Mouse (Mus musculus): ENCODE data around the gene Hist2h2bb. TPM values are rescaled to one million over a fixed set of nuclear protein-coding genes. Genes with fewer than 3 reads are reported as not detected.
"Not testable (repeated sequence)": the region's sequence is repeated elsewhere in the genome, so short reads cannot be mapped to it uniquely, and the experiment has no call there.

Gene Hist2h2bb
- polyA plus RNA-seq, 1 experiment from 2014 or later = 34.9 TPM

GRCm38 (mm10) chr3:96290727-96291126, 21.2 kb downstream of the Hist2h2bb start:
- not testable (repeated sequence) for H3K4me1 ChIP-seq (replicated peaks); H3K9ac ChIP-seq (replicated peaks); H3K36me3 ChIP-seq; ATAC-seq (ENCODE audit: insufficient number of reproducible peaks, insufficient read depth, low FRiP score, low TSS enrichment, low read depth); H3K4me2 ChIP-seq; H3K27ac ChIP-seq; H3K9me3 ChIP-seq; H3K27me3 ChIP-seq; H3K4me3 ChIP-seq (replicated peaks)
- WGBS = 93% methylated on average over 3 of the region's 3 CpGs

- Histone ChIP-seq H3K9ac (replicated peaks) (no peak overlapping the region), H3K4me3 (replicated peaks) (no peak overlapping the region), H3K9me3 (0 out of 2 replicates have a peak, but pooled peaks cover 9% of the 10 kb centered on the region), H3K27ac (no peak overlapping the region), H3K4me1 (replicated peaks) (no peaks in the 10 kb centered on the region), H3K27me3 (no peaks in the 10 kb centered on the region), H3K36me3 (no peaks in the 10 kb centered on the region), H3K4me2 (no peak overlapping the region)
- 36% methylated on average over 6 of the region's 6 CpGs for WGBS
- ATAC-seq (ENCODE audit: insufficient number of reproducible peaks, insufficient read depth, low FRiP score, low TSS enrichment, low read depth) = no peak
Measured at GRCm38 (mm10) chr3:96292641-96293040, 23.1 kb downstream of the Hist2h2bb start.

GRCm38 (mm10) chr3:96293368-96293767, 23.8 kb downstream of the Hist2h2bb start:
- H3K36me3 ChIP-seq = no peaks in the 10 kb centered on the region
- H3K9ac ChIP-seq (replicated peaks) = no peak overlapping the region
- no peaks in the 10 kb centered on the region for H3K4me1 ChIP-seq (replicated peaks)
- H3K27ac ChIP-seq = no peak overlapping the region
- no peaks in the 10 kb centered on the region for H3K27me3 ChIP-seq
- ATAC-seq (ENCODE audit: insufficient number of reproducible peaks, insufficient read depth, low FRiP score, low TSS enrichment, low read depth) = no peak
- 54% methylated on average over 5 of the region's 5 CpGs for WGBS
- no peak overlapping the region for H3K4me2 ChIP-seq
- no peak overlapping the region for H3K4me3 ChIP-seq (replicated peaks)
- 0 out of 2 replicates have a peak, but pooled peaks cover 9% of the 10 kb centered on the region for H3K9me3 ChIP-seq

- Histone ChIP-seq H3K9ac (replicated peaks) (no peak within 1 kb of the TSS), H3K36me3 (no peaks in the 10 kb centered on the region), H3K9me3 (0 out of 2 replicates have a peak, but pooled peaks cover 9% of the 10 kb centered on the region), H3K4me1 (replicated peaks) (no peaks in the 10 kb centered on the region), H3K4me2 (no peak within 1 kb of the TSS), H3K27ac (no peak within 1 kb of the TSS), H3K27me3 (no peaks in the 10 kb centered on the region), H3K4me3 (replicated peaks) (no peak within 1 kb of the TSS)
- WGBS = 83% methylated on average over 4 of the region's 4 CpGs
- no peak for ATAC-seq (ENCODE audit: insufficient number of reproducible peaks, insufficient read depth, low FRiP score, low TSS enrichment, low read depth)
Measured at GRCm38 (mm10) chr3:96293787-96294186, 24.2 kb downstream of the Hist2h2bb start, which contains the start of gene Fcgr1. TSS of gene Fcgr1 (minus strand) at chr3:96293969.

- Histone ChIP-seq H3K4me3 (replicated peaks) (no peak overlapping the region), H3K9me3 (0 out of 2 replicates have a peak, but pooled peaks cover 9% of the 10 kb centered on the region), H3K27ac (no peak overlapping the region), H3K9ac (replicated peaks) (no peak overlapping the region), H3K36me3 (no peaks in the 10 kb centered on the region), H3K4me2 (no peak overlapping the region), H3K27me3 (peaks cover 5% of the 10 kb centered on the region; the same call in 1 of the 2 replicates), H3K4me1 (replicated peaks) (no peaks in the 10 kb centered on the region)
- WGBS = 96% methylated on average over 4 of the region's 4 CpGs
- no peak for ATAC-seq (ENCODE audit: insufficient number of reproducible peaks, insufficient read depth, low FRiP score, low TSS enrichment, low read depth)
Measured at GRCm38 (mm10) chr3:96298360-96298759, 28.8 kb downstream of the Hist2h2bb start.

GRCm38 (mm10) chr3:96299562-96299961, 30.0 kb downstream of the Hist2h2bb start:
- H3K36me3 ChIP-seq = no peaks in the 10 kb centered on the region
- 91% methylated on average over 2 of the region's 2 CpGs for WGBS
- H3K27ac ChIP-seq = no peak overlapping the region
- no peaks in the 10 kb centered on the region for H3K4me1 ChIP-seq (replicated peaks)
- H3K9ac ChIP-seq (replicated peaks) = no peak overlapping the region
- ATAC-seq (ENCODE audit: insufficient number of reproducible peaks, insufficient read depth, low FRiP score, low TSS enrichment, low read depth) = no peak
- H3K4me3 ChIP-seq (replicated peaks) = no peak overlapping the region
- H3K9me3 ChIP-seq = 0 out of 2 replicates have a peak, but pooled peaks cover 9% of the 10 kb centered on the region
- H3K4me2 ChIP-seq = no peak overlapping the region
- peaks cover 5% of the 10 kb centered on the region; the same call in 1 of the 2 replicates for H3K27me3 ChIP-seq

- no peak for ATAC-seq (ENCODE audit: insufficient number of reproducible peaks, insufficient read depth, low FRiP score, low TSS enrichment, low read depth)
- Histone ChIP-seq H3K27me3 (peaks cover 5% of the 10 kb centered on the region; the same call in 1 of the 2 replicates), H3K4me3 (replicated peaks) (peak overlapping the region; percentile 14; the same call in 1 of the 2 replicates), H3K4me1 (replicated peaks) (no peaks in the 10 kb centered on the region), H3K36me3 (no peaks in the 10 kb centered on the region), H3K9ac (replicated peaks) (no peak overlapping the region; the same call in 1 of the 2 replicates), H3K27ac (no peak overlapping the region), H3K9me3 (0 out of 2 replicates have a peak, but pooled peaks cover 2% of the 10 kb centered on the region), H3K4me2 (peak overlapping the region; percentile 33)
- WGBS = 76% methylated on average over 26 of the region's 26 CpGs
Measured at GRCm38 (mm10) chr3:96300706-96301529, 31.4 kb downstream of the Hist2h2bb start.

GRCm38 (mm10) chr3:96302076-96302475, 32.5 kb downstream of the Hist2h2bb start:
- Histone ChIP-seq H3K9ac (replicated peaks) (no peak overlapping the region), H3K9me3 (no peaks in the 10 kb centered on the region), H3K4me2 (no peak overlapping the region), H3K27ac (no peak overlapping the region), H3K36me3 (no peaks in the 10 kb centered on the region), H3K4me1 (replicated peaks) (no peaks in the 10 kb centered on the region), H3K27me3 (peaks cover 5% of the 10 kb centered on the region; the same call in 1 of the 2 replicates), H3K4me3 (replicated peaks) (no peak overlapping the region)
- 73% methylated on average over 5 of the region's 5 CpGs for WGBS
- ATAC-seq (ENCODE audit: insufficient number of reproducible peaks, insufficient read depth, low FRiP score, low TSS enrichment, low read depth) = no peak

- Histone ChIP-seq H3K4me2 (no peak overlapping the region), H3K9me3 (no peaks in the 10 kb centered on the region), H3K4me3 (replicated peaks) (no peak overlapping the region), H3K27me3 (peaks cover 5% of the 10 kb centered on the region), H3K36me3 (no peaks in the 10 kb centered on the region), H3K4me1 (replicated peaks) (no peaks in the 10 kb centered on the region), H3K27ac (no peak overlapping the region), H3K9ac (replicated peaks) (no peak overlapping the region)
- WGBS = 55% methylated on average over 9 of the region's 9 CpGs
- ATAC-seq (ENCODE audit: insufficient number of reproducible peaks, insufficient read depth, low FRiP score, low TSS enrichment, low read depth) = no peak
Measured at GRCm38 (mm10) chr3:96306506-96306905, 37.0 kb downstream of the Hist2h2bb start.

GRCm38 (mm10) chr3:96309441-96309840, 39.9 kb downstream of the Hist2h2bb start:
- no peaks in the 10 kb centered on the region for H3K9me3 ChIP-seq
- H3K4me3 ChIP-seq (replicated peaks) = no peak overlapping the region
- 55% methylated on average over 3 of the region's 3 CpGs for WGBS
- no peaks in the 10 kb centered on the region for H3K4me1 ChIP-seq (replicated peaks)
- H3K27ac ChIP-seq = no peak overlapping the region
- no peak overlapping the region for H3K9ac ChIP-seq (replicated peaks)
- ATAC-seq (ENCODE audit: insufficient number of reproducible peaks, insufficient read depth, low FRiP score, low TSS enrichment, low read depth) = no peak
- H3K27me3 ChIP-seq = no peaks in the 10 kb centered on the region; the same call in none of the 2 replicates
- no peaks in the 10 kb centered on the region for H3K36me3 ChIP-seq
- H3K4me2 ChIP-seq = no peak overlapping the region

GRCm38 (mm10) chr3:96312341-96313098, 43.0 kb downstream of the Hist2h2bb start:
- Histone ChIP-seq H3K27ac (no peak overlapping the region), H3K36me3 (no peaks in the 10 kb centered on the region), H3K9ac (replicated peaks) (no peak overlapping the region), H3K27me3 (no peaks in the 10 kb centered on the region; the same call in 1 of the 2 replicates), H3K9me3 (no peaks in the 10 kb centered on the region), H3K4me3 (replicated peaks) (no peak overlapping the region), H3K4me1 (replicated peaks) (no peaks in the 10 kb centered on the region), H3K4me2 (no peak overlapping the region)
- WGBS = 59% methylated on average over 8 of the region's 8 CpGs
- ATAC-seq (ENCODE audit: insufficient number of reproducible peaks, insufficient read depth, low FRiP score, low TSS enrichment, low read depth) = no peak
